Mouse (Mus musculus) G1E (cell line): Measurements from ENCODE around the gene Rnf2. TPM values are rescaled to one million over a fixed set of nuclear protein-coding genes. Genes with fewer than 3 reads are reported as not detected.
"Not testable (repeated sequence)": the region's sequence is repeated elsewhere in the genome, so short reads cannot be mapped to it uniquely, and the experiment has no call there.

Source experiments
- ATAC-seq: 2 replicates; pipeline ENCODE4 v1.8.0; 2016; ENCODE audit warnings: mild to moderate bottlenecking; ENCODE audit not compliant: insufficient number of reproducible peaks, poor library complexity, low FRiP score, severe bottlenecking; ENCODE audit errors: extremely low read depth
- DNase-seq: peaks from one replicate; pipeline ENCODE4 v3.0.0; 2012; ENCODE audit warnings: low spot score
- H3K27me3 ChIP-seq: 2 replicates; pipeline ENCODE4 v1.6.1; 2012; ENCODE audit warnings: mild to moderate bottlenecking, low read length, inconsistent platforms; ENCODE audit not compliant: insufficient read depth
- H3K36me3 ChIP-seq: replicated peaks from 2 replicates; pipeline ENCODE3; 2012; ENCODE audit warnings: mild to moderate bottlenecking, inconsistent platforms
- H3K4me1 ChIP-seq: 2 replicates; pipeline ENCODE4 v1.6.1; 2012; ENCODE audit warnings: low read depth, low read length, inconsistent platforms, mixed read lengths; ENCODE audit not compliant: insufficient read depth
- H3K4me3 ChIP-seq: 2 replicates; pipeline ENCODE4 v1.5.1; 2012; ENCODE audit warnings: low read depth, mild to moderate bottlenecking, inconsistent platforms, low read length, moderate library complexity, mixed read lengths
- H3K9me3 ChIP-seq: replicated peaks from 2 replicates; pipeline ENCODE4 v1.6.1; 2012; ENCODE audit warnings: inconsistent platforms
- CTCF ChIP-seq: IDR thresholded peaks from 2 replicates; pipeline ENCODE4 v1.5.1; 2012; ENCODE audit warnings: low read depth, low read length, inconsistent platforms, mixed read lengths
- GATA1 ChIP-seq: IDR thresholded peaks from 2 replicates; pipeline ENCODE4 v1.6.1; 2012; ENCODE audit warnings: borderline replicate concordance, low read length, inconsistent platforms, mixed read lengths
- GATA2 ChIP-seq: IDR thresholded peaks from 2 replicates; pipeline ENCODE4 v1.6.1; 2012; ENCODE audit warnings: low read depth, low read length, inconsistent platforms, borderline replicate concordance
- POLR2AphosphoS5 ChIP-seq: IDR thresholded peaks from 2 replicates; pipeline ENCODE4 v1.6.1; 2012; ENCODE audit warnings: low read depth, low read length, inconsistent platforms; ENCODE audit not compliant: insufficient replicate concordance
- TAL1 ChIP-seq: conservative IDR thresholded peaks from 2 replicates; pipeline ENCODE4 v1.6.1; 2012; ENCODE audit warnings: low read depth, low read length, inconsistent platforms, mixed read lengths
- polyA plus RNA-seq: library from polyadenylated mRNA; stranded (reverse); fragments of >175 nt; gene quantifications from 2 replicates; pipeline ENCODE4 v1.2.3, GENCODE M21; 2012
- total RNA-seq, 2 experiments: library from RNA; stranded (forward) in 1 of 2; stranded (reverse) in 1 of 2; fragments of 200-1000 nt in 1 of 2; fragments of >200 nt in 1 of 2; fragmentation: Nextera tagmentation in 1 of 2; gene quantifications; 2 replicates each; pipeline ENCODE4 v1.2.3; 2014 to 2017

Gene Rnf2
- total and polyA plus RNA-seq, 3 experiments: 92.5 to 192 (median 166) TPM

- peaks cover 56% of the 10 kb centered on the region for H3K4me1 ChIP-seq
- no peak overlapping the region for H3K4me3 ChIP-seq
- DNase-seq (peak; percentile 22), ATAC-seq (0 out of 2 replicates have a peak, but pooled peaks have one; percentile 38)
- H3K36me3 ChIP-seq: peaks cover 34% of the 10 kb centered on the region
- H3K27me3 ChIP-seq: no peaks in the 10 kb centered on the region
- H3K9me3 ChIP-seq: no peaks in the 10 kb centered on the region
- TF ChIP-seq GATA1: no peak
- no peak for TF ChIP-seq POLR2AphosphoS5
- no peak for TF ChIP-seq TAL1
Observed at GRCm38 (mm10) chr1:151492419-151492818, 8.3 kb downstream of the Rnf2 start.

GRCm38 (mm10) chr1:151489806-151490205, 10.9 kb downstream of the Rnf2 start:
- H3K27me3 ChIP-seq: no peaks in the 10 kb centered on the region
- no peak overlapping the region for H3K4me3 ChIP-seq
- no peak for ATAC-seq
- no peak for DNase-seq
- peaks cover 32% of the 10 kb centered on the region for H3K36me3 ChIP-seq
- no peak for TF ChIP-seq GATA1
- no peaks in the 10 kb centered on the region for H3K9me3 ChIP-seq
- peaks cover 38% of the 10 kb centered on the region for H3K4me1 ChIP-seq

DNA sequence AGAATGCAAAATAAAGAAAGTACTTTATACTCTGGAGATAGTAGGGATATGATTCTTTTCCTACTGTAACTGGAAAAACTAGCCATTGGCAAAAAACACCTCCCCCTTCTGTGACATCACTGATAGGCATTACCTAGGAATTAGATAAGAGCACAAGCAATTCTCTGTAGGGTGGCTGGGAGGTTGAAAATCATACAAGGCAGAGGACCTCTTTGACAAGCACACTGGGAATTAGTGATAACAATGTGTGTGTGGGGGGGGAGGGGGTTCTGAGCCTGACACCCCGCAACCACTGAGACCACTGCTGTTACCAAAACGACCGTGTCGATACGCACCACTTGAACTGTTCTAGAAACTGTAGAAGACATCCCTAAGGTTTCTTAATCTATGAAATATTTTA, 16.0 kb downstream of the Rnf2 start:
- H3K4me3 ChIP-seq: no peak overlapping the region
- DNase-seq (no peak), ATAC-seq (no peak)
- H3K4me1 ChIP-seq: peaks cover 17% of the 10 kb centered on the region
- H3K36me3 ChIP-seq: peaks cover 56% of the 10 kb centered on the region
- TF ChIP-seq POLR2AphosphoS5 (no peak), GATA2 (no peak), TAL1 (no peak), GATA1 (no peak), CTCF (no peak)
- no peaks in the 10 kb centered on the region for H3K27me3 ChIP-seq
- H3K9me3 ChIP-seq: no peaks in the 10 kb centered on the region

- H3K4me1 ChIP-seq: peaks cover 13% of the 10 kb centered on the region
- DNase-seq (no peak), ATAC-seq (peak; percentile 43; the same call in 1 of the 2 replicates)
- peaks cover 57% of the 10 kb centered on the region for H3K36me3 ChIP-seq
- TF ChIP-seq TAL1 (no peak), GATA1 (no peak)
- no peaks in the 10 kb centered on the region for H3K9me3 ChIP-seq
- H3K27me3 ChIP-seq: no peaks in the 10 kb centered on the region
- no peak overlapping the region for H3K4me3 ChIP-seq
Observed at GRCm38 (mm10) chr1:151483568-151483967, 17.2 kb downstream of the Rnf2 start.

GRCm38 (mm10) chr1:151482497-151482896, 18.3 kb downstream of the Rnf2 start:
- Histone ChIP-seq H3K36me3 (peaks cover 61% of the 10 kb centered on the region), H3K4me3 (no peak overlapping the region), H3K27me3 (no peaks in the 10 kb centered on the region), H3K4me1 (peaks cover 13% of the 10 kb centered on the region), H3K9me3 (no peaks in the 10 kb centered on the region)
- no peak for ATAC-seq
- TF ChIP-seq CTCF: no peak
- TF ChIP-seq GATA1: no peak
- no peak for TF ChIP-seq POLR2AphosphoS5
- no peak for TF ChIP-seq GATA2
- no peak for TF ChIP-seq TAL1
- DNase-seq: no peak

- not testable (repeated sequence) for H3K27me3 ChIP-seq, H3K9me3 ChIP-seq, H3K4me1 ChIP-seq, ATAC-seq, H3K4me3 ChIP-seq, DNase-seq
- peaks cover 79% of the 10 kb centered on the region for H3K36me3 ChIP-seq
Observed at GRCm38 (mm10) chr1:151472386-151472785, 28.4 kb downstream of the Rnf2 start.

DNA sequence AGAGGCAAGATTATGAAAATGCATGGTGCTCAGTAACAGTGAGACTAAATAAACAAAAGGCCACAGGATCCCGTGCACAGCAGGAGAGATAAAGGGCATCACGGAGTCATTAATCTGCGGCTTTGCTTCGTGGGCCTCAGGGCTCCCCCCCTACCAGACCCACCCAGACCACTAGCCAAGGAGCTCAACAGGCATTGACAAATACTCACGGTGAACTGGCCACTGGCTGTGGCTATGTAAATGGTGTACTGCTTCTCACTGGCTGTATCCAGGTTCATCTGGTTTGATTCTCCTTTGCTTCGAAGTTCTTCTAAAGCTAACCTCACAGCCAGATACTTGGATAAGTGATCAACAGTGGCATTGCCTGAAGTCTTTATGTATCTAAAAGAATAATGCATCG, 29.3 kb downstream of the Rnf2 start:
- no peak overlapping the region for H3K4me3 ChIP-seq
- no peaks in the 10 kb centered on the region for H3K27me3 ChIP-seq
- no peaks in the 10 kb centered on the region for H3K9me3 ChIP-seq
- no peak for TF ChIP-seq GATA1
- TF ChIP-seq CTCF: no peak
- TF ChIP-seq TAL1: no peak
- TF ChIP-seq GATA2: no peak
- TF ChIP-seq POLR2AphosphoS5: no peak
- DNase-seq (no peak), ATAC-seq (no peak)
- no peaks in the 10 kb centered on the region for H3K4me1 ChIP-seq
- peaks cover 78% of the 10 kb centered on the region for H3K36me3 ChIP-seq
